Mouse (Mus musculus) liver, adult 2 months (tissue): ENCODE results near the gene Itsn2.

Experiments
- CTCF ChIP-seq: fragments of 200-500 bp; IDR thresholded peaks from 2 replicates; pipeline ENCODE4 v1.5.1; 2011; ENCODE audit warnings: low read depth, low read length, control low read depth
- POLR2A ChIP-seq: fragments of 200-500 bp; IDR thresholded peaks from 2 replicates; pipeline ENCODE4 v1.6.1; 2011; ENCODE audit warnings: low read length, control low read depth; ENCODE audit not compliant: insufficient read depth; ENCODE audit errors: extremely low read depth

DNA sequence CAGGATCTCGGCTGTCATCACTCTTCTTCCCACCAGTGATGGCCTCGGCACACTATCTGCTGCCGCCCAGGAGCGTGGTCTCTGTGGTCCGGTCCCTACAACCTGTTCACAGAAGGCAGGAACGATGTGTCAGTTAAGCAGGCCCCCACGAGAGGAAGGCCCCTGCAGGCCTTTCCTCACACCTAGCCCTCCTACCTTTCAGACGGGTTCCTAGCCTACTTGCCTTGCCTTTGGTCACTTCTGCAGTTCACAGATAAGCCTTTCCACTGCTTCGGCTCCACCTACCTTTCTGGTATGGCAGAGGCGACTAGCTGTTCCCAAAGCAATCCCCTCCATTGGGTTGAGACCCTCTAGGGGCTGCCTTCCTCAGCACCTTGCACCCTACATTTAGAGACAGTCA is 123.2 kb downstream of the Itsn2 start:
- TF ChIP-seq CTCF (no peak), POLR2A (no peak)
